Mouse (Mus musculus) limb, embryonic 10.5 days (tissue): Measurements from ENCODE around the gene 4933405L10Rik. TPM values are rescaled to one million over a fixed set of nuclear protein-coding genes. Genes with fewer than 3 reads are reported as not detected.

Experiments
- DNase-seq: peaks from one replicate; pipeline ENCODE4 v3.0.0-alpha.2; 2017; ENCODE audit warnings: low spot score
- H3K27ac ChIP-seq: fragments of 300-500 bp; sonication (generic); 2 replicates; pipeline ENCODE4 v1.5.1; 2016; ENCODE audit warnings: mild to moderate bottlenecking
- H3K27me3 ChIP-seq: fragments of 300-500 bp; sonication (generic); 2 replicates; pipeline ENCODE4 v1.6.1; 2016; ENCODE audit warnings: low read depth, mild to moderate bottlenecking; ENCODE audit not compliant: poor library complexity, severe bottlenecking
- H3K36me3 ChIP-seq: fragments of 300-500 bp; sonication (generic); 2 replicates; pipeline ENCODE4 v1.6.1; 2016; ENCODE audit warnings: mild to moderate bottlenecking, moderate library complexity
- H3K4me1 ChIP-seq: fragments of 300-500 bp; sonication (generic); 2 replicates; pipeline ENCODE4 v1.6.1; 2016
- H3K4me3 ChIP-seq: fragments of 300-500 bp; sonication (generic); 2 replicates; pipeline ENCODE4 v1.5.1; 2016; ENCODE audit warnings: mild to moderate bottlenecking, moderate library complexity
- H3K9me3 ChIP-seq: fragments of 300-500 bp; sonication (generic); replicated peaks from 2 replicates; pipeline ENCODE4 v1.6.1; 2016; ENCODE audit warnings: mild to moderate bottlenecking
- WGBS: fragments of 180-500 bp; shearing (Covaris S2); methylation state at CpG from one replicate; pipeline ENCODE4 v1.1.7; 2016; 5-methylcytosine and 5-hydroxymethylcytosine counted together
- polyA plus RNA-seq: library from polyadenylated mRNA; unstranded; fragments of >200 nt; fragmentation: Nextera tagmentation; extraction: Ambion mirVana; gene quantifications from 2 replicates; pipeline ENCODE4 v1.2.1, GENCODE M21; 2016

Gene 4933405L10Rik
- not detected in 2 replicates for polyA plus RNA-seq

DNA sequence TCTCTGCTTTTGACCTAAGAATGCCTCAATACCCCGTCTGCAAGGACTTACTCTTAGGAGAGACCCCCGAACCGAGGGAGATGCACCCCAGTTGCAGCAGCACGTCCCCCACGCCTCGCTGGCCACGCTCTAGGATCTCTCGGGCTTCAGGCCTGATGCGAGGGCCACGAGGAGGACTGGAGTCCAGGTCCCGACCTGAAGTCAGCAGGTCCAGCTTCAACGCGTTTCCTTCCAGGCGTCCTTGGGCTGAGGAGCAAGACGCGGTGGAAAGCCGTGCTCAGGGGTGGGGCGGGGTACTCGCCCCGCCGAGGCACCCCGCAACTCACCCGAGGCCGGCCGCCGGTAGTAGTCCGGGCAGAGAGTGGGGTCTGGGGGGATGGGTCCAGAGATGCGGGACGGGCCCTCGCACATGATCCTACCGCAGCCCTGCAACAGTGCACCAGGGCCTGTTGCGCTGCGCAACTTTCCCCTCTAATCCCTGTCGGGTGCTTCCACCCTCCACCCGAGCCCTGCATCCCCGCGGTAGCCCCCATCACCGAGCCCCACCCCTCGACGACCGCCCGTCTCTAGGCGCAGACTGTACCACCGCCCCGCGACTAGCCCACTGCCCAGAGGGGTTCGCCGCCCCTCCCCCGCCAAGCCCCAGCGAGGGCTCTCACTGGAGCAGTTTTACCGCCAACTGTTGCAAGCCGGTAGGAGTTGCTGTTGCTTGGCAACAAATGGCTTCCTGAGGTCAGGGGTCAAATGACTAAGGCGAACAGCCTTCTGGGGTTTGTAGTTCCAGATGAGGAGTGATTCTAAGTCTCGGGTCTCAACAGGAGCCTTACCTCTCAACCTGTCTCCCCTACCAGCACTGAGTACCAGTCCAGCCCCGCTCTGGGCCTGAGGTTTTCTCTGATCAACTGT, at the start of gene 4933405L10Rik, which contains the start of gene Enkd1:
Gene 4933405L10Rik (plus strand): TSS at position 158 of the 906 bp plus-strand sequence.
Gene Enkd1 (minus strand): TSS at position 713 of the 906 bp plus-strand sequence.
- Histone ChIP-seq H3K27me3 (no peaks in the 10 kb centered on the region), H3K4me1 (peaks cover 20% of the 10 kb centered on the region), H3K4me3 (peak within 1 kb of the TSS; percentile 83), H3K9me3 (no peaks in the 10 kb centered on the region), H3K27ac (peak within 1 kb of the TSS; percentile 91), H3K36me3 (peaks cover 32% of the 10 kb centered on the region)
- DNase-seq, result peak; percentile 93
- under 1% methylated on average over 55 of the region's 55 CpGs for WGBS

DNA sequence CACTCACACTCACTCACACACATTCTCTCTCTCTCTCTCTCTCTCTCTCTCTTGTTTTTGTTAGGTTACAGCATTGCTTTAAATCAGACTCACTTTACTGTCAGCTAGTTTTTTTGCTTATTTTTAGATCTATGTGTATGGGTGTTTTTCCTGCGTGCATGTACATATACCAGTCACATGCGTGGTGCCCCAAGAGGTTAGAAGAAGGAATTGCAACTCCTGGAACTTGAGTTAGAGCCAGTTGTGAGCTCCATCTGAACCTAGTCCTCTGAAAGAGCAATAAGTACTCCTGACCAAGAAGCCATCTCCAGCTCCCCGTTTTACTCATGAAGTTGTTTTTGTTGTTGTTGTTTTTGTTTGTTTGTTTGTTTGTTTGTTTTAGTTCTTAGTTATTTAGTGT, 46.3 kb upstream of the 4933405L10Rik start:
- no peak for DNase-seq
- Histone ChIP-seq H3K4me3 (no peak overlapping the region), H3K4me1 (no peaks in the 10 kb centered on the region), H3K27ac (no peak overlapping the region), H3K9me3 (no peaks in the 10 kb centered on the region), H3K27me3 (no peaks in the 10 kb centered on the region), H3K36me3 (peaks cover 64% of the 10 kb centered on the region)
- WGBS, result 91% methylated on average over 3 of the region's 3 CpGs

DNA sequence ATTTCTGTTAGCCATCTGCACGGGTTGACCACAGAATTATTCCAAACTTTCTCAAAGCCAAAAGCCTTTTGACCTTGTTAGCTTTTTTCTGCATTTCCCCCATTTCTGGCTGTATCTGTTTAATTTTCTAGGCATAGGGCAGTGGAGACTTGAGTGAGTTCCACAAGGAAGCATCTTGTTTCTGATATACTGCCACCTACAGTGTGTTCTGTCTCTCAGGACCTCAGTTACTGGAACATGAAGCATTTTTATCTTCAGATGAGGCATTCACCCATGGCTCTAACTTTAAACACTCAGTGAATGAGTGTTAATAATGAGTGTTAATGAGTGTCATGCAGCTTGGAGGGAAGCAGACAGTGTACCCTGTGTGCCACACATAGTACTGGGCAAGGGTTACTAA, 29.6 kb upstream of the 4933405L10Rik start:
- no peak overlapping the region for H3K4me3 ChIP-seq
- no peaks in the 10 kb centered on the region for H3K4me1 ChIP-seq
- H3K36me3 ChIP-seq, result peaks cover 98% of the 10 kb centered on the region
- no peaks in the 10 kb centered on the region for H3K9me3 ChIP-seq
- 95% methylated on average over 1 of the region's 1 CpGs for WGBS
- no peak overlapping the region for H3K27ac ChIP-seq
- DNase-seq, result no peak
- H3K27me3 ChIP-seq, result no peaks in the 10 kb centered on the region

DNA sequence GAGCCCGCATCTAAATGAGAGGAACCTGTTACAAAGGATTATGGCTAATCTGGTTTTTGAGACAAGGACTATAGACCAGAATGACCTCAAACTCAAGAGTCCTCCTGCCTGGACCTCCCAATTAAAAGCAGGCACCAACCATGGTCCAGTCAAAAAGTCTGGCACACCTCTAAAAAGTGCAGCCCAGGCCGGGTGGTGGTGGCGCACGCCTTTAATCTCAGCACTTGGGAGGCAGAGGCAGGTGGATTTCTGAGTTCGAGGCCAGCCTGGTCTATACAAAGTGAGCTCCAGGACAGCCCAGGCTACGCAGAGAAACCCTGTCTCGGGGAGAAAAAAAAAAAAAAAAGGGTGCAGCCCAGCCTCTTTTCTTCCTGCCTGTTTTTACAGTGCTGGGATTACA, 22.1 kb upstream of the 4933405L10Rik start:
- Histone ChIP-seq H3K9me3 (no peaks in the 10 kb centered on the region), H3K4me1 (peaks cover 16% of the 10 kb centered on the region), H3K4me3 (peak overlapping the region; percentile 37; the same call in 1 of the 2 replicates), H3K27me3 (peaks cover 10% of the 10 kb centered on the region; the same call in 1 of the 2 replicates), H3K36me3 (peaks cover 43% of the 10 kb centered on the region), H3K27ac (no peak overlapping the region)
- DNase-seq, result no peak
- WGBS, result 79% methylated on average over 7 of the region's 7 CpGs

DNA sequence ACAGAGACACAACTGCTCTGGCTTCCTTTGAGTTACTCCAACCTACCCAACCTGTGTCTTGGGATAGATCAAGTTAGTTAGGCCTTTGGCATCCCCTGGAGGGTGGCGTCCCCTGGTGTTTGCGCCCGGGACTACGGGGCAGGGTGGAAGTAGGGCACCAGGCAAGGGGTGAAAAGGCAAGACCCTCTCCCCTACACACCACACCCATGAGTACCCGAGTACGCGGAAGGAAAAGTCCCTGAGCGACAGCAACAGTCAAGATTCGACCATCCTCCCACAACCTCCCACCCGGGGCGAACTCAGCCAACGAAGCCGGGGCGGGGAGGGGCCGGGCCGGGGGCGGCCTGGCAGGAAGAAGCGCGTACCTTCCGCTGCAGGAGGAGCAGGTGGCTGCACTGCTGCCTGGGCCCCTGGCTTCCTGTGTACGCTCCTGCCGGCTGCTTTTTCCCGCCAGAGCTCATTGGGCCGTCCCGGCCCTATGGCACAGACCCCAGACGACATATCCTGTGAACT, 21.6 kb upstream of the 4933405L10Rik start, which contains the start of gene Carmil2:
Gene Carmil2 (plus strand): TSS at position 479 of the 513 bp plus-strand sequence.
- peak; percentile 67 for DNase-seq
- Histone ChIP-seq H3K4me3 (peak within 1 kb of the TSS; percentile 37), H3K36me3 (peaks cover 38% of the 10 kb centered on the region), H3K4me1 (peaks cover 16% of the 10 kb centered on the region), H3K9me3 (no peaks in the 10 kb centered on the region), H3K27ac (peak within 1 kb of the TSS; percentile 61; the same call in 1 of the 2 replicates), H3K27me3 (peaks cover 10% of the 10 kb centered on the region; the same call in 1 of the 2 replicates)
- WGBS, result 13% methylated on average over 26 of the region's 26 CpGs

DNA sequence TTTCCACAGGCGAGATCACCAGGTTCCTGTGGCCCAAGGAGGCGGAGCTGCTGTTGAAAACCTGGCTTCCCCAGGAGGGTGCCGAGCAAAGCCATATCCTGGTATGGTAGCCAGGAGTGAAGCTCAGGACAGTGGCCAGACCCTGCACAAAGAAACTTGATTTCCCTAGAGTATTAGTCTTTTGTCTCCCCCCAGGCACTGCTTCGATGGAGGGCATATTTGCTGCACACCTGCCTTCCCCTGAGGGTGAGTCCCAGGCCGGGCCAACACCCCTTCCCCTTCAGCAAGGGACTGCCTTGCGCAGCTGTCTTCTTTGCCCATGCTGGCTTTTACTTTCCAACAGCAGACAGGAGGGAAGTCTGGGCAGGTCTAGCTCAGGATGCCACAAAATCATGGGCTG, 20.9 kb upstream of the 4933405L10Rik start:
- no peak for DNase-seq
- H3K4me3 ChIP-seq, result no peak overlapping the region

DNA sequence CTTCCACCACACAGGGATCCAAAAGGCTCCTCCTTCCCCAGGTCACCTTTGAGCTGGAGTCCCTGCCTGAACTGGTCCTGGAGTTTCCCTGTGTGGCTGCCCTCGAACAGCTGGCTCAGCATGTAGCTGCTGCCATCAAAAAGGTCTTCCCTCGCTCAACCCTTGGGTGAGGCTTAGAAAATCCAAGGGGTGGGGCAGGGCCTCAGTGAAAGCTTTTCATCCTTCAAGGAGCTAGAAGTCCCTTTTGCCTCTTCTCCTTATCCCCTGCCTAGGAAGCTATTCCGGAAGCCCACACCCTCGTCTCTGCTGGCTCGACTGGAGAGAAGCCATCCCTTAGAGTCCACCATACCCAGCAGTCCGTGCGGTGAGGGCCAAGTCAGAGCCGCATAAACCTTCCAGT, 19.9 kb upstream of the 4933405L10Rik start:
- H3K36me3 ChIP-seq, result peaks cover 21% of the 10 kb centered on the region
- no peak overlapping the region for H3K27ac ChIP-seq
- peaks cover 10% of the 10 kb centered on the region; the same call in 1 of the 2 replicates for H3K27me3 ChIP-seq
- DNase-seq, result no peak
- no peaks in the 10 kb centered on the region for H3K9me3 ChIP-seq
- H3K4me3 ChIP-seq, result no peak overlapping the region
- WGBS, result 72% methylated on average over 8 of the region's 8 CpGs
- peaks cover 16% of the 10 kb centered on the region for H3K4me1 ChIP-seq

More for the DNA sequence above, 20.9 kb upstream of the 4933405L10Rik start:
- Histone ChIP-seq H3K27me3 (peaks cover 10% of the 10 kb centered on the region; the same call in 1 of the 2 replicates), H3K27ac (no peak overlapping the region), H3K4me1 (peaks cover 16% of the 10 kb centered on the region), H3K36me3 (peaks cover 31% of the 10 kb centered on the region), H3K9me3 (no peaks in the 10 kb centered on the region)
- WGBS, result 76% methylated on average over 6 of the region's 6 CpGs

DNA sequence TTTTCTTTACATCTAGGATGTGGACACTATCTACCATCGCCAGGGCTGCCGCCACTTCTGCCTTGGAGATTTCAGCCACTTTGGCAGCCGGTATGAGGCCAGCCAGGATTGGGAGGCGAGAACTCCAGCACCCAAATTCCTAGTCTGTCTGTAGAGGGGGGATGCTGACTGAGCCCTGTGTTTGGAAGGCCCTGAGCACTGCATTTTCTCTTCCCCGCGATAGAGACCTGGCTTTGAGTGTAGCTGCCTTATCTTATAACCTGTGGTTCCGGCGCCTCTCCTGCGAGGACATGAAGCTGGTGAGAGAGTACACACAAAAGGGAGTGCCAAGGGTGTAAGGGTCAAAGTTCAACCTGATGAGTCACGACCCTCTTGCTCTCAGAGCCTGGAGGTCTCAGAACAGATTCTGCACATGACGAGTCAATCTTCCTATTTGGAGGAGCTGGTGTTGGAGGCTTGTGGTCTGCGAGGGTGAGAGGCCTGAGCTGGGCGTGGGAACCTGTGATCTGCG, 19.2 kb upstream of the 4933405L10Rik start:
- 76% methylated on average over 14 of the region's 14 CpGs for WGBS
- H3K27me3 ChIP-seq, result peaks cover 10% of the 10 kb centered on the region; the same call in 1 of the 2 replicates

DNA sequence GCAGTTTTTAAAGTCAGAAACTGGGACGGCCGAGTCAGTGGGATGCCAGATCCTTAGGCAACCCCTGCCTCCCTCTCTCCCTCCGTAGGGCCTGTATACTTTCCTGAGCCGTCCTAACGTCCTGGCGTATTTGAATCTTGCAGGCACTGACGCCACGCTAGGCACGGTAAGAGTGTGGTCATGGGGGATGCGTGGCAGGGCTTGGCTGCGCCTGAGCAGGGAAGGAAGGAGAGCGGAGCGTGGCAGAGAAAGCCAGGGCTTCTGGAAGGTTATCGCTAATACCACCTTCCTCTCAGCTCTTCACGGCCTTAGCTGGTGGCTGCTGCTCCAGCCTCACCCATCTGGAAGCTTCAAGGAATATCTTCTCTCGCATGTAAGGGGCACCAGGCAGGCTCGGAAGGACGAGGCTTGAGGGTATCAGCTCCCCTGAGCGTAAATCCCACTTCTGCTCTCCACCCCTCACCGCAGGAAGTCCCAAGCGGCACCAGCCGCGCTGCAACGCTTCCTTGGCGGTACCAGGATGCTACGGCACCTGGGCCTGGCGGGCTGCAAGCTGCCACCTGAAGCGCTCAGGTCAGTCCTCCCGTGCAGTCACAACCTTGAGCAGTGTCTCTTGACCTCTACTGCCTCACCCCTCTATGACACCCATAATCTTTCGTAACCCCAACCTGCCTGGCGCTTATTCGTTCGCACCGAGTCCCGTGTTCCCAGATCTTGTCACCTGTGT, 18.0 kb upstream of the 4933405L10Rik start:
- no peaks in the 10 kb centered on the region for H3K9me3 ChIP-seq
- H3K36me3 ChIP-seq, result peaks cover 2% of the 10 kb centered on the region; the same call in 1 of the 2 replicates
- H3K4me1 ChIP-seq, result peaks cover 26% of the 10 kb centered on the region
- no peak overlapping the region for H3K4me3 ChIP-seq
- DNase-seq, result no peak
- no peak overlapping the region for H3K27ac ChIP-seq
- 65% methylated on average over 35 of the region's 35 CpGs for WGBS
- peaks cover 19% of the 10 kb centered on the region for H3K27me3 ChIP-seq

More for the DNA sequence above, 19.2 kb upstream of the 4933405L10Rik start:
- H3K36me3 ChIP-seq, result peaks cover 13% of the 10 kb centered on the region
- no peak overlapping the region for H3K4me3 ChIP-seq
- no peak overlapping the region for H3K27ac ChIP-seq
- DNase-seq, result no peak
- H3K9me3 ChIP-seq, result no peaks in the 10 kb centered on the region
- H3K4me1 ChIP-seq, result peaks cover 16% of the 10 kb centered on the region

DNA sequence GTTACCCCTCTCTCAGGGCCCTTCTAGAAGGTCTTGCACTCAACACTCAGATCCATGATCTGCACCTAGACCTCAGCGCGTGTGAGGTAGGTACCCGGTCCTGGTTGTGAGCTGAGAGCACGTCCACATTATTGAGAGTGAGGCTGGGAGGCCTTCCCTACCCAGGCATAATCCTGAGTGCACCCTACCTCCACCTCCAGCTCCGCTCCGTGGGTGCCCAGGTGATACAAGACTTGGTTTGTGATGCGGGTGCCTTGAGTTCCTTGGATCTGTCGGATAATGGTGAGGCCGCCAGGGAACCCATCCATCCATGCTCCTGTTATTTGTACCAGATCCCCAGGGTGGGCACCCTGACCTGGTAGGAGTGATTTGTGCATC, 17.5 kb upstream of the 4933405L10Rik start:
- 89% methylated on average over 9 of the region's 9 CpGs for WGBS
- H3K36me3 ChIP-seq, result no peaks in the 10 kb centered on the region
- peaks cover 26% of the 10 kb centered on the region for H3K4me1 ChIP-seq
- peaks cover 25% of the 10 kb centered on the region for H3K27me3 ChIP-seq
- no peak for DNase-seq
- no peaks in the 10 kb centered on the region for H3K9me3 ChIP-seq
- H3K4me3 ChIP-seq, result no peak overlapping the region
- H3K27ac ChIP-seq, result no peak overlapping the region

DNA sequence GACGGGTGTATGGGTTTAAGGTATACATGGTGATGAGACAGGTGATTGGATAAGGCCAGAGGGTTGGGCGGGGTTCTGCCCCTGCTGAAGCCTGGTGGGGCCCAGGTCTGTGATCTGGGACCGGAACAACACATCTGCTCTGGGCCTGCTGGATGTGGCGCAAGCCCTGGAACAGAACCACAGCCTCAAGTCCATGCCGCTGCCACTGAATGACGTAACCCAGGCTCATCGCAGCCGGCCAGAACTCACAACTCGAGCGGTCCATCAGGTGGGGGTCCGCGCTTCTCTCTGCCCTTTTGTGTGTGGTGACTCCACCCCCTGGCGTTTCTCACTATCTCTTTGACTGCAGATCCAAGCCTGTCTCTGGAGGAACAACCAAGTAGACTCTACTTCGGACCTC, 16.5 kb upstream of the 4933405L10Rik start:
- DNase-seq, result no peak
- H3K4me3 ChIP-seq, result no peak overlapping the region
- peaks cover 6% of the 10 kb centered on the region for H3K36me3 ChIP-seq
- peaks cover 31% of the 10 kb centered on the region for H3K27me3 ChIP-seq
- 85% methylated on average over 14 of the region's 14 CpGs for WGBS
- no peaks in the 10 kb centered on the region for H3K9me3 ChIP-seq
- H3K27ac ChIP-seq, result no peak overlapping the region
- peaks cover 16% of the 10 kb centered on the region for H3K4me1 ChIP-seq

DNA sequence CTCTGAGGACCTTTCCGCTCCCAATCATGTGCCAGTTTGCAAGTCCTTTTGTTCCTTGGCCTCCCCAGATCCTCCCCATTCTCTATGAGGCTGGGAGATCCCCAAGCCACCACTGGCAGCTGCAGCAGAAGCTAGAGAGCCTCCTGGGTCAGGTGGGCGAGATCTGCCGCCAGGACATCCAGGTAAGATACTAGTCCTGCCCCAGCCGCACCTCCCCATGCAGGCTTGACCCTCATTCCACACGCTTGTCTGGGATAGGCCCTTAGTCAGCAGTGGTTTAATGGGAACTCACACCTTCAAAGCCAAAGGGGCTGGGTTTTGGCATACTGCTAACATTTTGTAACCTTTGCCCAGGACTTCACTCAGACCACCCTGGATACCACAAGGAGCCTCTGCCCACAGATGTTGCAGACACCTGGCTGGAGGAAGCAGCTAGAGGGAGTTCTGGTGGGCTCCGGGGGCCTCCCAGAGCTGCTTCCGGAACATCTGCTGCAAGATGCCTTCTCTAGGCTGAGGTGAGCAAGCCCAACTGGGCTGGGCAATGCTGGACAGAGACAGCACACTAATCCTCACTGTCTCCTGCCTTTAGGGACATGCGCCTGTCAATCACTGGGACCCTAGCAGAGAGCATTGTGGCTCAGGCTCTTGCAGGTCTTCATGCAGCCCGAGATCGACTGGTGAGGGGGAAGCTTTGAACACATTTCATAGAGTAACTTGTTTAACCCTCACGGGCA, 14.8 kb upstream of the 4933405L10Rik start:
- peaks cover 22% of the 10 kb centered on the region for H3K36me3 ChIP-seq
- H3K4me3 ChIP-seq, result no peak overlapping the region
- H3K9me3 ChIP-seq, result no peaks in the 10 kb centered on the region
- H3K27ac ChIP-seq, result no peak overlapping the region
- peaks cover 12% of the 10 kb centered on the region for H3K4me1 ChIP-seq
- no peak for DNase-seq
- 94% methylated on average over 11 of the region's 11 CpGs for WGBS
- peaks cover 31% of the 10 kb centered on the region for H3K27me3 ChIP-seq
